ENCODE assay signal across 1 mouse cellular context in genomic region chr3:129879131-129879757, GRCm38 (mm10).
TF ChIP-seq lines count a peak whose summit lies in the region.

No protein-coding gene starts in this region.

TF ChIP-seq in myocyte, 11 proteins besides CTCF, POLR2A, EP300 and RAD21 (continued from another document):
- TF ChIP-seq TCF12 (IDR thresholded peaks at IDR 0.05; ENCODE audit: insufficient read depth, poor library complexity, severe bottlenecking) (no peak), CEBPB (IDR thresholded peaks at IDR 0.05; ENCODE audit: insufficient read depth, poor library complexity, severe bottlenecking) (no peak), SRF (IDR thresholded peaks at IDR 0.05; ENCODE audit: control insufficient read depth, insufficient read length, low read depth) (no peak), E2F4 (IDR thresholded peaks at IDR 0.05; ENCODE audit: insufficient read depth) (no peak), MYOD1 (IDR thresholded peaks at IDR 0.05; ENCODE audit: control insufficient read depth in 1 of 3, insufficient read length in 2 of 3, low read depth in 2 of 3) (no peak), MAX (IDR thresholded peaks at IDR 0.05; ENCODE audit: low read depth) (no peak), REST (IDR thresholded peaks at IDR 0.05; ENCODE audit: insufficient read depth, insufficient read length) (no peak), USF1 (IDR thresholded peaks at IDR 0.05; ENCODE audit: low read depth) (no peak), MYOG (IDR thresholded peaks at IDR 0.05; ENCODE audit: control insufficient read depth in 1 of 3, insufficient read depth in 1 of 3, insufficient read length in 2 of 3, low read depth in 2 of 3) (no peak), POLR2AphosphoS2 (IDR thresholded peaks at IDR 0.05; ENCODE audit: insufficient read length, low read depth) (no peak)
TF ChIP-seq in myocyte: peak in this region for 0.
